Mouse (Mus musculus): Measurements from ENCODE around the gene Dlx4.

- TF ChIP-seq CTCF (conservative IDR thresholded peaks at IDR 0.05; ENCODE audit: low read length): no peak
- TF ChIP-seq NANOG (IDR thresholded peaks at IDR 0.05; ENCODE audit: borderline replicate concordance, low read length): no peak
Observed at GRCm38 (mm10) chr11:95159763-95160371, 13.8 kb upstream of the Dlx4 start.
